Mouse (Mus musculus) right cerebral cortex, postnatal 36 days (tissue): Measurements from ENCODE around the gene Ncoa4.
"Not testable (repeated sequence)": the region's sequence is repeated elsewhere in the genome, so short reads cannot be mapped to it uniquely, and the experiment has no call there.

Experiments used
- DNase-seq, 2 experiments: peaks; one replicate each; pipeline ENCODE4 v3.0.0; 2022; ENCODE audit warnings: low spot score in 2 of 2, mixed read lengths in 1 of 2

The Ncoa4 gene

DNA sequence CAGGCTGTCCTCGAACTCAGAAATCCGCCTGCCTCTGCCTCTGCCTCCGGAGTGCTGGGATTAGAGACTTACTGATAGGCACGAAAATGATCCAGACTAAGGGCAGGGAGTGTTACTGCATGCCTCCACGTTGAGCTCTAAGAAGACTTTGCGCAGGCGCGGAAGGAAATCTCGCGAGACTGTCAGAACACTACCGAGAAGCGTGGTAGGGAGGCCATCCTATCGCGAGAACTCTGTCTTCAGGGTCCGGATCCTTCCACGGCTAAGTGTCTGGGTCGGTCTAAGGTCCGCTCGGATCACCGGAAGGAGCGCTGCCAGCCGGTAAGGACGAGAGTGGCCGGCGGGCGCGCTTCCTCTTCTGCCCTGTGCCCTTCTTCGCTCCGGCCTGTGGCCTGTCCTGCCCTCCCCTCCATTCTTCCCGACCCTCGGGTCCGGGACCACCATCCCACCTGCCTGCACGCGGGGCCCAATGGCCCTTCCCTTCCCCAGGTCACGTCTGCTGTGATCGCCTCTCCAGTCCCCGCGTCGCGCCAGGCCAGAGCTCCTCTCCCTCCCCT lies at the start of gene Ncoa4:
TSS of gene Ncoa4 (plus strand) at position 176 of the 557 bp plus-strand sequence.
- peak; percentile 97 for DNase-seq

DNA sequence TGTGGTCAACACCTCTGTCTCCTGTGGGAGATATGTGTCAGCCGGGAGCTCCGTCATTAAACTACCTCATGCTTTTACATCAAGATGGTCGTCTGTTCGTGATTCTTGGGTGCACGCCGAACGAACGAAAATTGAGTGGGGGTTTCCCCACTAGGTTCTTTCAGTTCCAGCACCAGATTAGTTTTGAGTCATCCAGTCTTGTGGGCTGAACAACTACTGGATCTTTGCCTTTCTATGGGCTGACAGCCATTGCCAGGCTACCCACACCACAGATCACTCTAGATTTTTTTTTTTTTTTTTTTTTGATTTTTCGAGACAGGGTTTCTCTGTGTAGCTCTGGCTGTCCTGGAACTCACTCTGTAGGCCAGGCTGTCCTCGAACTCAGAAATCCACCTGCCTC lies 47.5 kb upstream of the Ncoa4 start:
- DNase-seq = not testable (repeated sequence)

DNA sequence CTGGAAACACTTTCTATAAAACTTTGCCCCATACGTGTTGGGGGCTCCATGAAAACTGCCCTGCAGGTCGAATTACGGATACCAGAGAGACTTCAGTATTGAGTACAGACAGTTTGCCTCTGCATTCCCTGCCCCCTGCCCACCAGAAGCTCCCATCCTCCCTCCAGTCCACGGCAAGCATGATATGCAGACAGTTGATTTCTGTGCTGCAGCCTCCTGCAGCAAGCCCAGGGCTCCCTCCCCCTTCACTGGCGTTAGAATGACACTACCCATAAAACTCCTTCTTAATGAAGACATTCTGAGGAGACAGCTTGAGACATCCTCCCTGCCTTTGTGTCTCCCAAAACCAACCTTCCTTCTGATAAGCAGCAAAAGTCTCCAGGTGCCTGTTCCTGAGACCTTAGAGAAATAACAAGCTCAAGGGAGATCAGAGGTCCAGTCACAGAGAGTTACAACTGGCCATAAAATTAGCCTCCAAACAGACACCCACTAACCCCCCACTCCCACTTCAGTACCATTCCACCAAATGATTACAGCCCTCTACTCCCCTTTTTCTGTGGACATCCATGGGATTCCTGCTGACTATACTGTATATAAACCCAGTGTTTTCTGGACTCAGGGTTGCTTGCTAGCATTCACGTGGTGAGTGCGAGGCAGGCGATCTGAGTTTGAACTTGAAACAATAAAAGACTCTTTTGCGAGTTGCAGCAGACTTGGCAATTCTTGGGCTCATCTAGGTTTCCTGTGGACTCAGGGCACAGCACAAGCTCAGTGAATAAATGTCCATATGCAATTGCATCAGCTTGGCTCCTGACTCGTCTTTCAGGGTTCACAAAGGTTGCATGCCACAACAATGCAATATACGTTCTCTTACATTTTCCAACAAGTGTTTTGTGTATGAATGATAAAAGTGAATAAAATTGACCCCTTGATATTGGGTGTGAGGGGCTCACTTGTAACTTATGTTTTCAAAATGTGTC lies 38.4 kb upstream of the Ncoa4 start:
- DNase-seq = no peak

DNA sequence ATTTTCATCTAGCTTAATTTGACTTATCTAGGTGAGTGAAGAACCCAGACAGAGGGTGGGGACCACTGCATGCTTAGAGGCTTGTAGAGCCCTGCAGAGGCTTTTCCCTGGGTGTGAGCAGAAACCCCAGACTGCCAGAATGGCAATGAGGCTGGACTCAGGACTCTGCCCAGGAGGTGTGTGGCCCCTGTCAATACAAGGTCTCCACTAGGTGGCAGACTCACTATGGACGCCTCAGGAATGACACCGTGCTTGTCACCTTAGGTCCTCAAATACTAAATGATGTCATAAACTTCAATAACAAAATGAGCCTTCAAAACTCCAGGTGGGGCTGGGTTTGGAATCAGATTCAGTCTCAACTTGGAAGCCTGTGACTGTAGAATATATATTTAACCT lies 37.7 kb upstream of the Ncoa4 start:
- DNase-seq = no peak

DNA sequence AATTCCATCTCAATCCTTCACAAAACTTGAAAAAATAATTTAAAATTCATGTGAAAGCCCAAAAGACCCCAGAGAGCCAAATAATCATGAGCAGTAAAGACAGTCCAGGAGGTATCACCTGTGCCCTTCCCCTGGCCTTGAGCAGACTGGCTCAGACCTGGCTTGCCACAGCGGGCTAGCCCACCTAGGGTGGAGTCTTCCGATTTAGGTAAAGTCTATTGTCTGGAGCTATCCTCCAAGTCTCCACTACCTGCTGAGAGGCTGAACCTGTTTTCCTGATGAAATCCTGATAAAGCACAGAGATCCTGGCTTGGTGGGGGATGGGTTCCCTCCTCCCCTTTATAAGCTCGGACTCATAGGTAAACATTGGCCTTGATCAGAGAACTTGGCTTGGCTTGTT lies 35.4 kb upstream of the Ncoa4 start:
- no peak for DNase-seq

DNA sequence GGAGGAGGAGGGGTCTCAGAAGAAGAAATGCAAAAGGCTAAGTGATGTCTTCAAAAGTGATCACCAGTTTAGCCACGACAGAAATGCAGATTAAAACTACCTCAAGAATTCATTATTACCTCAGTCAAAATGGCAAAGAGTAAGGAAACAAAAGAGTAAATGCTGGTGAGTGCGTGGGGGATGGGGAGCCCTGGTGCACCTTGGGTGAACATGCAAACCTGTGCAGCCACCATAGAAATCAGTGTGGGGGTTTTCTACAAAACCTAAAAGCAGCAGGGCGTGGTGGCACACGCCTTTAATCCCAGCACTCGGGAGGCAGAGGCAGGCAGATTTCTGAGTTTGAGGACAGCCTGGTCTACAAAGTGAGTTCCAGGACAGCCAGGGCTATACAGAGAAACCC lies 34.4 kb upstream of the Ncoa4 start:
- not testable (repeated sequence) for DNase-seq

DNA sequence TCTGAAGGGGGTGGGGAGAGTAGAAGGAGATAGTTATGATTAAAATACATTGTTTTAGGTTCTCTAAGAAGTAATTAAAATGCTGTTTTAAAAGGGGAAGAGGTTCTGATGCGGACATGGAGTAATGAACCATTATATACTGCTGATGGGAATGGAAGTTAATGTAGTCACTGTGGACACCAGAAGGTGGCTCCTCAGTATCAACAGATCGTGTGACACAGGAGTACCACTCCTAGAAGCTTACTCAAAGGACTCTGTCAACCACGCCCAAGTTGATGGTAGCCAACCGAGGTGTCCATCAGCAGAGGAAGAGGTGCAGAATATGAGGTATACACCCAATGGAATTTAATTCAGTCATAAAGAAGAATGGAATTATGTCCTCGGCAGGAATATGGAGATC lies 31.3 kb upstream of the Ncoa4 start:
- no peak for DNase-seq

DNA sequence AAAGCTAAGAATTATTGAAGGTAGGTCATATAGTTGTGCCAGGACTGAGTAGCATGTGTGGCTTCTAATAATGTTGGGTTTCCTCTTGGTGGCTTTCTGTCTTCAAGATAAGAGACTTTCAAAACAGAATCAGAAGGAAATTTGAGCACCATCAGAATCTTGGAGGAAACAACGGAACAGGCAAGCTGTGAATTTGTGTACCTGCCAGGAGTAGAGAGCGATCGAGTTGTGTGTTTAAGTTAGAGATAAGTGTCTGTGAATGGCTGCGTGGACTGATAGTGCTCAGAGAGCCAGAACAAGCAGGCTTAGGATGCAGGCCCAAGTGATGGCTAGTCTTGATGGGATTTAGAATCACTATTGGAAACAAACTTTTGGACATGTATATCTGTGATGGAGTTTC lies 27.8 kb upstream of the Ncoa4 start:
- DNase-seq = no peak

DNA sequence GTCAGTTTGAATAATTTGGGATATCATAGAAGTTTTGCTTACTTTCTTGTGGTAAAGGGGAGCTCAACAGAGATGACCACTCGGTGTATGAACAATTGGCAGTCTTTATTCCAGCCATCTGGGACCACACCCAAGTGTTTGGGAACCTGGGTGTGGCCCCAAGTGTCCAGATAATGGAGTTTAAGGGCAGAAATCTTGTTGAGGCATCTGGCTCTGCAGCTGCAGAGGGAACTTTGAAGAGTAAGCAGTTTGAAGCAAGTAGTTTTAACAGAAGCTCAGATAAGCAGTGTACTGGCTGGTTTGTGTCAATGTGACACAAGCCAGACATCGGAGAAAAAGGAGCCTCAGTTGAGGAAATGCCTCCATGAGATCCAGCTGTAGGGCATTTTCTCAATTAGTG lies 25.4 kb upstream of the Ncoa4 start:
- DNase-seq = no peak

DNA sequence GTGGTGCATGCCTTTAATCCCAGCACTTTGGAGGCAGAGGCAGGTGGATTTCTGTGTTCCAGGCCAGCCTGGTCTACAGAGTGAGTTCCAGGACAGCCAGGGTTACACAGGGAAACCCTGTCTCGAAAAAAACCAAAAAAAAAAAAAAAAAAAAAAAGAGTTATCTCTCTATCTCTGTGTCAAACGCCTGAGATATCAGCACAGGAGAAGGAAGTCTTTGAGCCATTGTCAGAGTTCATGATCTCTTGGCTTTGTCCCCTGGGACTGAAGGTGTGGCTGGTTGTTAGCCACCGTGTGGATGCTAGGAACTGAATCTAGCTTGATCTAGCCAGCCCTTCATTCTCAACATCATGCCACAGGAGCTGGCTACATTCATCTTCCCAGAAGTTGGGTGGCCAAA lies 23.2 kb upstream of the Ncoa4 start:
- not testable (repeated sequence) for DNase-seq

DNA sequence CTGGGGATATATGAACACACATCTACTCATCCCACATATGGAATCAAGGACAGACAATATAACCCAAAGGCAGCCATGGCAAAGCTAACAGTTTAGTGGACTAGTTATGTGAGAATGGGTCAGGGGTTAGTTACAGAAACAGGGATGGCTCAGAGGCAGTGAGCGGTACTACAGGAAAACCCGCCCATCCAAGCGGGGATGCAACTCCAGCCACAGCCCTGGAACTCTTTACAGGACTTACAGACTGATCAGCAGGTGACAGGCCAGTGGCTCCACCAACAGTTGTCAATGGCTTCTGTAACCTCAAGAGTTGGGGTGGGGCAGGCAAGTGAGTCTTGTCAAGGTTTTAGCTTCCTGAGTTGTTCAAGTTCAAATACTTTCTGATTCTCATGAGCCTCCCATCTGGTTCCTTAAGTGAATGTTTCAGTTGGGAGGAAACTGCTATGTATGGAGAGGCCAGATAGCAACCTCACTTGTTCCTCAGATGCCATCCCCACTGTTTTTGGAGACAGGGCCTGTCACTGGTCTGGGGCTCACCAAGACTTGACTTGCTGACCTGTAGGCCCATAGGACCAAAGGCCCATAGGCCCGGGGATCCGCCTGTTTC lies 19.2 kb upstream of the Ncoa4 start:
- DNase-seq = no peak

DNA sequence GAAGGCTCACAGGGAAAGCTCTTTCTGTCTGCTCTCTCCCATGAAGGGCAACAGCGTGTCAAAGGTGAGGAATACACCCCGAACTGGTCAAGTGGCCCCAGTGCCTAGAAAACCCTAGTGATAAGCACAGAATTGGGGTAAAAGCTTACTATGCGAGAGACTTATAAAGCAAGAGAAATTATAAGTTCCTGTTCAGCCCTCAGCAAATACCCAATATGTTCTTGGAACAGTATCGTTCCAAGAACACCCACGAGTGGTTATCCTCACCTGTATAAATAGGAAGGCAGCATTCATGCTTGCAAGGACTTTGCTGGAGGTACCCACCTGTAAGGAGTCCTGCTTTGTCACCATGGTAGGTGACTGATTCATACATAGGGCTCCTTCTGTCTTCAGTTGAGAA lies 17.9 kb upstream of the Ncoa4 start, which contains the start of gene Msmb:
TSS of gene Msmb (plus strand) at position 301 of the 400 bp plus-strand sequence.
- no peak for DNase-seq

DNA sequence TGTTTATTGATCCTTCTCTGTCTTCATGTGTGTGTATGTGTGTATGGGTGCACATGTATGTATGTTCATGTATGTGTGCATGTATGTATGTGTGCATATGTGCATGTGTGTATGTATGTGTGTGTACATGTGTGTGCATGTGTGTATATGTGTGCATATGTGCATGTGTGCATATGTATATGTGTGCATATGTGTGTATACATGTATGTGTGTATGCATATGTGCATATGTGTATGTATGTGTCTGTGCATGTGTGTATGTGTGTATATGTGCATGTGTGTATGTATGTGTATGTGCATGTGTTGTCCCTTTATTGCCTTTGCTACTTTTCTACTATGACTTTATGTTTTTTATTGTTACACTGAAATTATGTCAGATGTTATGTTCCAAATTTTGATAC lies 14.9 kb upstream of the Ncoa4 start:
- no peak for DNase-seq

DNA sequence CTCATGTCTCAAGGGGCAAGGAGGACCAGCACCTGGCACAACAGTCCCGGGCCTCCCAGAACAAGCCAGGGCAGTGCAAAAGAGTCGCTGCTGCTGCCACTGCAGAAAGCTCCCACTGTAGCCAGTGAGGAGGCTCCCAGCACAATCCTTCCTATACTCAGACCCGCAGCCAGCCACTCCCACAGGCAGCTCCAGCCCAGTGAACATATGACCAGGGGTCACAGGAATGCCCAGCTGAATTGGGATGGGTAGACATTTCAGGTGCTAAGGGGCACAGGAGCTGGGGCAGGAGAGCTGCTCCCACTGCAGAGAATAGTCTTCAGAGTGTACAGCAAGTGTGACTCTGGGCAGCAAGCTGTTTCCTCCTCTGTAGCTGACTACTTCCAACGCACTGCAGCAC lies 14.3 kb upstream of the Ncoa4 start:
- DNase-seq = no peak

DNA sequence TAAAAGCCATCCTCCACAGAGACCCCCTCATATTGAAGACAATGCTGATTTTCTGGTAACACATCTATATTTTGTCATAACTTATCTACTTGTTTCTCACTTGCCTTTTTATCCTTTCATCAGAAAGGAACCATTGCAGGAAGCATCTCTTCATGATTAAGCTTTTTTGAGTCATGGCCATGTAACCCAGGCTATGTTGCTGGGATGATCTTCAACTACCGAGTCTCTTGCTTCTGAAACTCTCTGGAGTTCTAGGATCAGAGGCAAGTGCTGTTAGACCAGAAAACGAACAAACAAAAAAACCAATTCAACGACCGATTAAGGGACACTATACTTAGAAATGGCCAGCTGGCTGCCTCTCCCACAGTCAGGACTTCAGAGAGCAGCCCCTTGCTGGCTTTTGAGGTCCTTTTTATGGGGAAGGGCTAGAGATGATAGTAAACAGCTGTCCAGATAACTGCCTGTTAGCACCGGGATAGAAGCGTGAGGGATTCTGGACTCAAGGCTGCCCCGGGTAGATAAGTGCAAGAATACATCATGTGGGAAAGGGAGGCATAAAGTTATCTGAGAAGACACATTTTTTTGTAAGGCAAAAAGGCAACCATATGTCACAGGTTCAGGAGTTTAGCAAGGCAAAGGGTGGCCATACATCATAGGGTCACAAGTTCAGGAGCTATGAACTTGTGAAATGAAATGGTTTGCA lies 13.7 kb upstream of the Ncoa4 start:
- DNase-seq = no peak

DNA sequence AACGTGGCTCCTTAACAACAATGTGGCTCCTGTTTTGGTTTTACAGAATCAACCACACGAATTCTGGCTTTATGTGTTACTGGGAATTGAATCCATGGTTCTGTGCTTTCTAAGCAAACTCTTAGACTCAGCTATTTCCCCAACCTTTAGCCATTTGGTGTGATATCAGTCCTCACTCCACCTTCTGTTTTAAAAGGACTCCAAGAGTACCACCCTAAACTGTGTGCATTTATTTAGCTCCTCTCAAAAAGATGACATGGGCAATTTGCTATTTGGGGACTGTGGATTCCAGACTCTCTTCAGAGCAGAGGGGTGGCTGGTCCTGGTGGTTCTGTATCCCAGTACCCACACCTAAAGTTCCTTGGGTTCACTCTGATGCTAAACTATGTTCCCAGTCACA lies 13.1 kb upstream of the Ncoa4 start:
- DNase-seq = no peak

DNA sequence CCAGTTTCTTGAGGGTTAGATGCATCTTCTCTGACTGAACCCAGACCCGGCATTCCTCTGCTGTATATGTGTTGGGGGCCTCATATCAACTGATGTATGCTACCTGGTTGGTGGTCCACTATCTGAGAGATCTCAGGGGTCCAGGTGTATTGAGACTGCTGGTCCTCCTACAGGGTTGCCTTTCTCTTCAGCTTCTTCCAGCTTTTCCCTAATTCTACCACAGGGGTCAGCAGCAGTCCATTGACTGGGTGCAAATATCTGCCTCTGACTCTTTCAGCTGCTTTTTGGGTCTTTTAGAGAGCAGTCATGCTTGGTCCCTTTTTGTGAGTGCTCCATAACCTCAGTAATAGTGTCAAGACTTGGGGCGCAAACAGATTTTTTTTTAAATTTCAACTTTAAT lies 8.8 kb upstream of the Ncoa4 start:
- no peak for DNase-seq

DNA sequence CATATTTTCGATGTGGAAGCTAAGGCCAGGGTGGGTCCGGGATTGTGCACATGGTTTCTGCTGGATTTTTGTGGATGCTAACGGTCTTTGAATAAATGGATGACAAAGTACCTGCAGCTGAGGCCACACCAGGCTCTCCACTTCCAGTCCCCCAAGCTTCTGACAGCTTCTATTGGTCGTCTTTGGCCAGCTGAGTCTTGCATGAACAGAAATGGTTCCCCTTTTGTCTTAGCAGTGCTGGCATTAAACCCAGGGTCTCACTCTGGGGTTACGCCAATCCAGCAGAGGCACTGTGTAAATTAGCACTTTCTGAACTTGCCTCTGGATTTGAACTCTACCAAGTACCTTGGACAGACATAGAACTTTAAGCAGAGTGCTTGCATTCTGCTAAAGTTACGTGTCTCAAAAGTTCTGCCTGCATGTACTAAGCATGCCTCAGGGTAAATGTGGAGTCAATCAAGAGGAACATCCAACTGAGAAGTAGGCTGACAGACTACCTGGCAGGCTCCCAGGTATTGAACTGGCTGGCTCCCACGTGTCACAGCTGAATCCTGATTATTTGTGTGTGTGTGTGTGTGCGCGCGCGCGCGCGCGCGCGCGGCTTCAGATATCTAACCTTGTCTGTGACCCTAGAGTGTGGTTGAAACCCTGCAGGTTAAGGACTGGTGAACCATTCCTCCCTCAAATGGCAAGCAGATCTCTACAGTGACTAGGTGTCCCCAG lies 7.3 kb upstream of the Ncoa4 start:
- no peak for DNase-seq

DNA sequence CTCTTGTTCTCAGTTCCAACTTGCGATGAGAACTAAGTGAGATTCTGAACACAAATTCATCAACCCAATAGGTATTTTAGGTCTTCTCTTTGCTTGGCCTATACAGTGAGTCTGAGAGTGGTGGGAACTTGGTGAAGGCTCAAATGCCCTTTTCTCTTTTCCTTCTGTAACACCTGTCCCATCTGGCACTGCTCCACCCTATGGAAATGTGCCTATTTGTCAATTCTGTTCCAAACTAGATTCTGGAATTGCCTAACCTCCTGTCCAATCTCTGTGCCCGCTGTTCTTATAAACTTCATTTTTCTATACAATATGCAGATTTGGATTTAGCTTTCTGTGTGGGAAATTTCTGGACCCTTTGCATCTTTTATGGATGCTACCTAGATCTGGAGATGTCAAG lies 6.5 kb upstream of the Ncoa4 start:
- DNase-seq = no peak

DNA sequence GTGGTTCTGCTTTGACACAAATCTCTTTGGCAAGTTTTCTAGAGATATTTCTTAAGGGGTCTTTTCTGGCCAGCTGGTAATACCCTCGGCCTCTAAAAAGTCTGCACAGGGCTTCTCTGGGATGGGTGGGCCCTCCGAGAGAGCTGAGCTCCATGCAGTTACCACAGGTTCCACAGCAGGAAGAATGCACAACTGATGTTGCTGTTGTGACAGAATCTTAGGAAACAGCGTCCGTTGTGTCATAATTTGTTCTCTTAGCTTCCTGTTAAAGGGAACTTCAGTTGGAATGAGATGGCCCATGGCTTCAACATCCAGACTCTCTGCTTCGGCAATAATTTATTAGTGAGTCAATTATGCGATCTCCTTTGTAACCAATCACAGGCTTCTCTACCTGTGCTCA lies 4.9 kb upstream of the Ncoa4 start:
- no peak for DNase-seq

DNA sequence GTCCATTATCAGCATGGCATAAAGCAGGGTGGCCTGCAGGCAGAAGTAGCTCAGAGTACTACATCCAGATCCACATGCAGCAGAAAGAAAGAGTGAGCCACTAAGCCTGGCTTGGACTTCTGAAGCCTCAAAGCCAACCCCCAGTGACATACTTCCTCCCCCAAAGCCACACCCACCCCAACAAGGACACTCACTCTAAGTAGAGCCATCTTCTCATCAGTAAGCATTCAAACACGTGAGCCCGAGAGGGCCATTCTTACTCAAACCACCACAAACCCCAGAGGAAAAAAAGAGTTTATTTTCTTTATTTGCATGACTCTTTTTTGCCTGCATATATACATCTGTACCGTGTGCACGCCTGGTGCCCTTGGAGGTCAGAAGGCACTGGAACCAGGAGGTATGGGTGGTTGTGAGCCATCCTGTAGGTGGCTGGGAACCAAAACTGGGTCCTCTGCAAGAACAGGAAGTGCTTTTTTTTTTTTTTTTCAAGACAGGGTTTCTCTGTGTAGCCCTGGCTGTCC lies 455 bp upstream of the Ncoa4 start:
- DNase-seq = no peak
